Mouse (Mus musculus): Measurements from ENCODE around the gene Dpyd.

Dpyd gene

GRCm38 (mm10) chr3:119256516-119256915, 694.6 kb downstream of the Dpyd start:
- no peaks in the 10 kb centered on the region for H3K27me3 ChIP-seq (ENCODE audit: control insufficient read depth, insufficient read depth, low read length, poor library complexity, severe bottlenecking)
- no peaks in the 10 kb centered on the region for H3K36me3 ChIP-seq (ENCODE audit: control insufficient read depth, insufficient read depth, low read length, poor library complexity, severe bottlenecking)
- no peak for DNase-seq (ENCODE audit: low read depth, low spot score)

GRCm38 (mm10) chr3:119275241-119275640, 713.3 kb downstream of the Dpyd start:
- no peaks in the 10 kb centered on the region for H3K27me3 ChIP-seq (ENCODE audit: control insufficient read depth, insufficient read depth, low read length, poor library complexity, severe bottlenecking)

GRCm38 (mm10) chr3:119280671-119281070, 718.7 kb downstream of the Dpyd start:
- no peaks in the 10 kb centered on the region for H3K36me3 ChIP-seq (ENCODE audit: control insufficient read depth, insufficient read depth, low read length, poor library complexity, severe bottlenecking)
- DNase-seq (ENCODE audit: low read depth, low spot score): no peak
- H3K27me3 ChIP-seq (ENCODE audit: control insufficient read depth, insufficient read depth, low read length, poor library complexity, severe bottlenecking): no peaks in the 10 kb centered on the region

More at GRCm38 (mm10) chr3:119275241-119275640, 713.3 kb downstream of the Dpyd start:
- H3K36me3 ChIP-seq (ENCODE audit: control insufficient read depth, insufficient read depth, low read length, poor library complexity, severe bottlenecking): no peaks in the 10 kb centered on the region
- no peak for DNase-seq (ENCODE audit: low read depth, low spot score)

- Histone ChIP-seq H3K36me3 (ENCODE audit: control insufficient read depth, insufficient read depth, low read length, poor library complexity, severe bottlenecking) (no peaks in the 10 kb centered on the region), H3K27me3 (ENCODE audit: control insufficient read depth, insufficient read depth, low read length, poor library complexity, severe bottlenecking) (no peaks in the 10 kb centered on the region)
- DNase-seq (ENCODE audit: low read depth, low spot score): no peak
Measured at GRCm38 (mm10) chr3:119314693-119315092, 752.8 kb downstream of the Dpyd start.

- no peaks in the 10 kb centered on the region for H3K27me3 ChIP-seq (ENCODE audit: control insufficient read depth, insufficient read depth, low read length, poor library complexity, severe bottlenecking)
- no peaks in the 10 kb centered on the region for H3K36me3 ChIP-seq (ENCODE audit: control insufficient read depth, insufficient read depth, low read length, poor library complexity, severe bottlenecking)
- DNase-seq (ENCODE audit: low read depth, low spot score): no peak
Measured at GRCm38 (mm10) chr3:119329063-119329462, 767.1 kb downstream of the Dpyd start.

GRCm38 (mm10) chr3:119333335-119334305, 771.7 kb downstream of the Dpyd start:
- Histone ChIP-seq H3K36me3 (ENCODE audit: control insufficient read depth, insufficient read depth, low read length, poor library complexity, severe bottlenecking) (no peaks in the 10 kb centered on the region), H3K27me3 (ENCODE audit: control insufficient read depth, insufficient read depth, low read length, poor library complexity, severe bottlenecking) (no peaks in the 10 kb centered on the region)
- DNase-seq (ENCODE audit: low read depth, low spot score): no peak

- H3K27me3 ChIP-seq (ENCODE audit: control insufficient read depth, insufficient read depth, low read length, poor library complexity, severe bottlenecking): no peaks in the 10 kb centered on the region
- DNase-seq (ENCODE audit: low read depth, low spot score): no peak
- H3K36me3 ChIP-seq (ENCODE audit: control insufficient read depth, insufficient read depth, low read length, poor library complexity, severe bottlenecking): no peaks in the 10 kb centered on the region
Measured at GRCm38 (mm10) chr3:119361555-119362385, 799.8 kb downstream of the Dpyd start.

GRCm38 (mm10) chr3:119362392-119362791, 800.5 kb downstream of the Dpyd start:
- Histone ChIP-seq H3K27me3 (ENCODE audit: control insufficient read depth, insufficient read depth, low read length, poor library complexity, severe bottlenecking) (no peaks in the 10 kb centered on the region), H3K36me3 (ENCODE audit: control insufficient read depth, insufficient read depth, low read length, poor library complexity, severe bottlenecking) (no peaks in the 10 kb centered on the region)
- no peak for DNase-seq (ENCODE audit: low read depth, low spot score)

- no peaks in the 10 kb centered on the region for H3K36me3 ChIP-seq (ENCODE audit: control insufficient read depth, insufficient read depth, low read length, poor library complexity, severe bottlenecking)
- H3K27me3 ChIP-seq (ENCODE audit: control insufficient read depth, insufficient read depth, low read length, poor library complexity, severe bottlenecking): no peaks in the 10 kb centered on the region
- DNase-seq (ENCODE audit: low read depth, low spot score): no peak
Measured at GRCm38 (mm10) chr3:119368931-119369330, 807.0 kb downstream of the Dpyd start.

- H3K36me3 ChIP-seq (ENCODE audit: control insufficient read depth, insufficient read depth, low read length, poor library complexity, severe bottlenecking): no peaks in the 10 kb centered on the region
- DNase-seq (ENCODE audit: low read depth, low spot score): no peak
- no peaks in the 10 kb centered on the region for H3K27me3 ChIP-seq (ENCODE audit: control insufficient read depth, insufficient read depth, low read length, poor library complexity, severe bottlenecking)
Measured at GRCm38 (mm10) chr3:119381119-119381518, 819.2 kb downstream of the Dpyd start.

- no peak for DNase-seq (ENCODE audit: low read depth, low spot score)
Measured at GRCm38 (mm10) chr3:119382395-119382794, 820.5 kb downstream of the Dpyd start.

GRCm38 (mm10) chr3:119387332-119388105, 825.6 kb downstream of the Dpyd start:
- no peak for DNase-seq (ENCODE audit: low read depth, low spot score)
- no peaks in the 10 kb centered on the region for H3K27me3 ChIP-seq (ENCODE audit: control insufficient read depth, insufficient read depth, low read length, poor library complexity, severe bottlenecking)
- H3K36me3 ChIP-seq (ENCODE audit: control insufficient read depth, insufficient read depth, low read length, poor library complexity, severe bottlenecking): no peaks in the 10 kb centered on the region

More at GRCm38 (mm10) chr3:119382395-119382794, 820.5 kb downstream of the Dpyd start:
- H3K36me3 ChIP-seq (ENCODE audit: control insufficient read depth, insufficient read depth, low read length, poor library complexity, severe bottlenecking): no peaks in the 10 kb centered on the region
- no peaks in the 10 kb centered on the region for H3K27me3 ChIP-seq (ENCODE audit: control insufficient read depth, insufficient read depth, low read length, poor library complexity, severe bottlenecking)

GRCm38 (mm10) chr3:119397205-119397604, 835.3 kb downstream of the Dpyd start:
- Histone ChIP-seq H3K27me3 (ENCODE audit: control insufficient read depth, insufficient read depth, low read length, poor library complexity, severe bottlenecking) (no peaks in the 10 kb centered on the region), H3K36me3 (ENCODE audit: control insufficient read depth, insufficient read depth, low read length, poor library complexity, severe bottlenecking) (no peaks in the 10 kb centered on the region)
- DNase-seq (ENCODE audit: low read depth, low spot score): no peak

All from splenic B cell, adult 2 months (primary cell).